Mouse (Mus musculus) kidney, adult 11 months (tissue): Measurements from ENCODE around the gene Cracr2b.

Source experiments
- DNase-seq: peaks from one replicate; pipeline ENCODE4 v3.0.0; 2022

Cracr2b gene

DNA sequence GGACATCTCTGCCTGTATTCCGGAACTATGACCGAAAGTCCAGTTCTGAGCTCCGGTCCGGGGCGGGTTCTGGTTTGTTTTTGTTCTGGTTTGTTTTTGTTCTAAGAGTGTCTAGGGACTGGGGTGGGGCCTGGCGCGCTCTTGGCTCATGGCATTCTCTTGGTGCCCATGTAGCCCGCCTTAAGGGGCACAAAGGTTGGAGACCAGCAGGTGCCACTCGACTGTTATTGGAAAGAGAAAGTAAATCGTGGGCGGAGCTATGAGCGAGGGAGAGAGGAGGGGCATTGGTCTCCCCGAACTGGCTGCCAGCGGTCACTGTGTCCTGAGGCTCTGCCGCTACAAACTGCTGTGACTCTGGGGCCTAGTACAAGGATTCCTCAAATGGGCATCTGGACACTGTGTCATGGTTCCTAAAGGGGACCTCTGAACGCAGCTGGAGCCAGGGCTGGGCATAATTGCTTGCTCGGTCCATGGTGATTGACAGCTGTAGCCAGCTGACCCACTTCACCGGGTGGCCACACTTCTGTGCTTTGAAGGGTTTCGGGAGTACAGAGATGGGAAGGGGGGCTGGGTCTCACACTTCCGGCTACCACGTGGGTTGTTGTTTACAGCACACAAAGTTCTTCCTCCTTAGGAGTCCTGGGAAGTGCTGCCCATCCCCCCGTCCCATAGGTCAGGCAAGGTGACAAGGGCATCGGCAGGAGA lies 5.1 kb upstream of the Cracr2b start:
- DNase-seq, result peak; percentile 94

- DNase-seq, result peak; percentile 41
Observed at GRCm38 (mm10) chr7:141456739-141457138, 4.2 kb upstream of the Cracr2b start.

- DNase-seq, result peak; percentile 28
Observed at GRCm38 (mm10) chr7:141457236-141457635, 3.7 kb upstream of the Cracr2b start.

GRCm38 (mm10) chr7:141457986-141458660 lies 2.8 kb upstream of the Cracr2b start:
- peak; percentile 55 for DNase-seq

GRCm38 (mm10) chr7:141458661-141459060 lies 2.2 kb upstream of the Cracr2b start:
- no peak for DNase-seq

DNA sequence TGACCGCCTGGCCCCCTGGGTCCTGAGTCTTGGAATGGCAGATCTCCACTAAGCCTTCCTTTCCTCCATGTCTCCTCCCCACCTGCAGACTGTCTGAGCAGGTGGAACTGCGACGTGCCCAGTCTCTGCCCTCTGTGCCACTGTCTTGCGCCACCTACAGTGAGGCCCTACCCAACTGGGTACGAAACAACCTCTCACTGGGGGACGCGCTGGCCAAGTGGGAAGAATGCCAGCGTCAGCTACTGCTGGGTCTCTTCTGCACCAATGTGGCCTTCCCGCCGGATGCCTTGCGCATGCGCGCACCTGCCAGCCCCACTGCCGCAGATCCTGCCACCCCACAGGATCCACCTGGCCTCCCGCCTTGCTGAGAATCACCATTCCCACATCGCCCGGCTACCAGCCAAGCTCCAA lies 1.6 kb upstream of the Cracr2b start:
- DNase-seq, result no peak

GRCm38 (mm10) chr7:141460001-141460390 lies 898 bp upstream of the Cracr2b start:
- no peak for DNase-seq

GRCm38 (mm10) chr7:141461521-141462332 lies 833 bp downstream of the Cracr2b start:
- no peak for DNase-seq

DNA sequence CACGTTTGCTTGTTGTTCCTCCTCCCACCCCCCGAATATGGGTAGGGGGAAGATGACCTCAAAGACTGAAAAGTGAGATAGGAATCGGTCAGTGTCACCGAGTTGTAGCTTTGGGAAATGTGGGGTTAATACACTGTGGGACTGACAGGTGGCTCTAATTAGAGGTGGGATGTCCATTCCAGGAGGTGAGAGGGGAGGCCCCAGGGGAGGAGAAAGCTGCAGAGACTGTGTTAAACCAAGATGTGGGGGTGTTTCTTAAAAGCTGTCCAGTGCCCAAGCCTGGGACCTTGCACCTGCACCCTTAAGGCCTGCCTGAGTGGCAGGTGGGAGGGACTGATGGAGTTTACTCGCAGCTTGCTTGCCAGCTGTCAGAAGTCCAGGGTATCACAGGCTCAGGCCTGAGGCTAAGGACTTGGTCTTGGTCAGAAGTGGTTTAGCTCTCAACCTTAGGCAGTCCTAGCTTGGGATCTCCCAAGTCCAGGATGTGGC lies 1.5 kb downstream of the Cracr2b start:
- DNase-seq, result peak; percentile 82

- DNase-seq, result peak; percentile 77
Observed at GRCm38 (mm10) chr7:141463824-141464602, 3.1 kb downstream of the Cracr2b start.

GRCm38 (mm10) chr7:141464603-141465201 lies 3.8 kb downstream of the Cracr2b start:
- peak; percentile 63 for DNase-seq

DNA sequence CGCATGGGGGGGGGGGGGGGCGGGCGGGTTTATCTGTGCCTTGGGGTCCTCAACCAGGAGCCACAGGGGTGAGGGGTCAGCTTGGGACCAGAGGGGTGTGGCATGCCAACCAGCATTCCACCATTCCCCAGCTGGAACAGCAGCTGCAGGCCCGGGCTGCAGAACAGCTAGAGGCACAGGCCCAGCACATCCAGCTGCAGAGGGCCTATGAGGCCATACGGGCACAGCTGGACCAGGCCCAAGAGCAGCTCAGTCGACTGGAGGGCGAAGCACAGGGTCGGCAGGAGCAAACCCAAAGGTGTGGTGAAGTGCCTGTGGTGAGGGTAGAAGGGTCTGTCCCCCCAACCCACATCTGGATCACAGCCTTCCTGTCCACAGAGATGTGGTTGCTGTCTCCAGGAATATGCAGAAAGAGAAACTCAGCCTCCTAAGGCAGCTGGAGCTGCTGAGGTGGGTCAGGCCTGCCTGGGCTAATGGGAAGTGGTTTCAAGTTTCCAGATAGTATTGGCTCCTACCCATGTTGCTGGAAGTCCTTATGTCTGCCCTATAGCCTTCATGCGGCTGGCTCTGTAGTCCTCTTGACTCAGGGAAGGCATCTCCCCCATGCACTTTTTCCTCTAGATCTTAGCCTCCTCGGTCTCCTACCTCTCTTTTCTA lies 4.6 kb downstream of the Cracr2b start:
- no peak for DNase-seq

GRCm38 (mm10) chr7:141466045-141466394 lies 5.1 kb downstream of the Cracr2b start:
- DNase-seq, result no peak

- no peak for DNase-seq
Observed at GRCm38 (mm10) chr7:141466607-141467148, 5.8 kb downstream of the Cracr2b start.

DNA sequence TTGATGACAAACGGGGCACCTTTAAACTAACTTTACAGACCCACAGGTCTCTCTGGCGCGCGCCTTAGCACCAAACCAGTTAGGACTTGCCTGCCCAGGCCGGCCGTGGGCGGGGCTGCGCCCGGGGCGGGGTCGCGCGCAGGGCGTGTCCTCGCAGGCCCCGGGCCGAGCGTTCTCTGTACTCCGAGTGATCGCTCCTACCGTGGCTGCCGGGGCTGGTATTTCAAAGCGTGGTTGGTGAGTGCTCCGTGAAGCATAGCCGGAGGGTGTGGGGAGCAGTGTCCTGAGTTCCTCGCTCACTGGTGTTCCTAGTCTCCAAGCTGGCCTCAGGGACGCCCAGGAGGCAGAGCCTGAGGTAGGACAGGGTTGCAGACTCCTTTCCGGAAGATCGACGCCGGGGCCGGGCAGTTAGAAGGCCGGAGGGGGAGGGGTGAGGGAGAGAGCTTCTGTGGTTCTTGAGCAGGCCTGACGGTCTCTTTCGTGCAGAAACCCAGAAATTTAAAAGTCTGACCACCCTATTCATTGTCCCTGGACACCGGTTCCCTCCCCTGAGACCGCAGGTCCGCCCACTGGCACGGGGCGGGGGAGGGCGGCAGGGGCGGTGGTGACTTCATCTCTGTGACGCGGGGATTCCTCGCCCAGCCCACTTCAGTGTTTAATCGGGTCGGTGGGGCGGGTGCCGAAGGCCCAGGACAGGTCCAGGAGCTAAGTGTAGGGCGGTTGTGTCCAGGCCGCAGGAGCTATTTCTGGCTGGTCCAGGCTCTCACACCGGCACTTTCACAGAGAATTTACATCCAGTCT lies 6.5 kb downstream of the Cracr2b start, which contains the start of gene Cd151:
Gene Cd151, plus strand, starts transcription at position 163 of the 801 bp plus-strand sequence.
- DNase-seq, result peak; percentile 93

- no peak for DNase-seq
Observed at GRCm38 (mm10) chr7:141468164-141468521, 7.2 kb downstream of the Cracr2b start.

- peak; percentile 77 for DNase-seq
Observed at GRCm38 (mm10) chr7:141468522-141469211, 7.8 kb downstream of the Cracr2b start.

GRCm38 (mm10) chr7:141469352-141469751 lies 8.5 kb downstream of the Cracr2b start:
- DNase-seq, result peak; percentile 51

- no peak for DNase-seq
Observed at GRCm38 (mm10) chr7:141469901-141470636, 9.2 kb downstream of the Cracr2b start.
